Mouse (Mus musculus) cerebellum, adult 11-12 months (tissue): ENCODE data around the gene Rab26.

Experiments used
- DNase-seq: peaks from one replicate; pipeline ENCODE4 v3.0.0; 2022

Rab26 gene

DNA sequence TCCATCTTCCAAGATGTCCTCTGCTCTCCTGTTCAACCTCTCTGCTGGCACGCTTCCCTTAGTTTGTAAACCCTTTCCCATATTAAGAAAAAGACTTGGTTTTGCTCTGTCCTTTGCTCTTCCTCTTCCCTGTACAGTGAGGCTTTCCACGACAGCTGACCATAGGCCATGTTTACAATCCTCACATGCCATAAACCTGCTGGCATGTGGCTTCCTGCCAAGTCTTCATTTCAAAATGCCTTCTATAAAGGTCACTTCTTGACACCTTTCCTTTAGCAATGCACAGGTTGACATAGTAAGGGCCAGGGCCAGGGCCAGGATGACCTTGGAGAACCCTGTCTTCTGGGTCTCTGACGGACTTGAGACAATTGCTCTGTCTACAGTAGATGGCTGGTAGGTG is 12.2 kb upstream of the Rab26 start:
- DNase-seq, result no peak

DNA sequence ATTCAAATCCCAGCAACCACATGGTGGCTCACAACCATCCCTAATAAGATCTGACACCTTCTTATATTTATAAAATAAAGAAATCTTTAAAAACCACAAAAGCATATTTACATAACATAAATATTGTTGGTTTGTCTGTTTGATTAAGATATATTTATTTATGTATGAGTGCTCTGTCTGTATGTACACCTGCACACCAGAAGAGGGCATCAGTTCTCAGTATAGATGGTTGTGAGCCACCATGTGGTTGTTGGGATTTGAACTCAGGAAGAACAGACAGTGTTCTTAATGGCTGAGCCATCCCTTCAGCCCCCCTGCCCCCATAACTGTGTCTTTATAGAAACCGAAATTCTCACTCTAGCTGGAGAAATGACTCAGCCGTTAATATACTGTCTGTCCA is 11.2 kb upstream of the Rab26 start:
- no peak for DNase-seq

DNA sequence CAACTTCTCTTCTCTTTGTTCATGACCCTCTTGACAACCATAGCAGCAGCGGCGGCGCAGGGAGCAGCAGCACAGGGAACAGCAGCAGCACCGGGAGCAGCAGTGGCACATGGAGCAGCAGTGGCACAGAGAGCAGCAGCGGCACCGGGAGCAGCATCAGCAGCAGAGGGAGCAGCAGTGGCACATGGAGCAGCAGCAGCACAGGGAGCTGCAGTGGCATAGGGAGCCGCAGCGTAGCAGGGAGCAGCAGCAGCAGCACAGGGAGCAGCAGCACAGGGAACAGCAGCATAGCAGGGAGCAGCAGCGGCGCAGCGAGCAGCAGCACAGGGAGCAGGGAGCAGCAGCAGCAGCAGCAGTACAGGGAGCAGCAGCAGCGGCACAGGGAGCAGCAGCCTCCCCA is 10.6 kb upstream of the Rab26 start:
- DNase-seq, result peak; percentile 19

DNA sequence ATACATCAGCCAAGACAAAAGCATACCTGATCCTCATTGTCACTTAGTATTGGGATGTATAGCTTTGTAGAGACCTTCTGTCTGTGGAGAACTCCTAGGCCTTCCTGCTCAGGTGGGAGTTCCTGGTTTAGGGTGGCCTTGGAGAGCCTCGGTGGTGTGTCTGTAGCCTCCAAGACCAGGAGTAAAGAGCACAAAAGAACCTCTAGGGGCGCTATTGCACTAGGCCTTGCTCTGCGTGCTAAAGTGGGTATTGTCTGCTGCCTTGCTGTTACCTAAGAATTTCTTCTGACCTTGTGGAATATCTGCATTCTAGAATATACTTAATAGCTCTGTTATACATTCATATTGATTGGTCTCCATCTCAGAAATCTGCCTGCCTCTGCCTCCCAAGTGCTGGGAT is 6.4 kb upstream of the Rab26 start:
- no peak for DNase-seq

DNA sequence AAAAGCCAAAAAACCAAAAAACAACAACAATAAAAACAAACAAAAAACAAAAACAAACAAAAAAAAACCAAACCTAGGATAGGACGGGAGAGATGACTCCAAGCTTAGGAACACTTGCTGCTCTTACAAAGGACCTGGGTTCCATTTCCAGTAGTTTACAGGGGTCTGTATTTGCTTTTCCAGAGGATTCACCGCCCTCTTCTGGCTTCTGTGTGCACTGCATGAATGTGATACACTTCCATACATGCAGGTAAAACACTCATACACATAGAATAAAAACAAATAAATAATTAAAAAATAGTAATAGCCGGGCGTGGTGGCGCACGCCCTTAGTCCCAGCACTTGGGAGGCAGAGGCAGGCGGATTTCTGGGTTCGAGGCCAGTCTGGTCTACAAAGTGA is 4.9 kb upstream of the Rab26 start:
- DNase-seq, result peak; percentile 54

DNA sequence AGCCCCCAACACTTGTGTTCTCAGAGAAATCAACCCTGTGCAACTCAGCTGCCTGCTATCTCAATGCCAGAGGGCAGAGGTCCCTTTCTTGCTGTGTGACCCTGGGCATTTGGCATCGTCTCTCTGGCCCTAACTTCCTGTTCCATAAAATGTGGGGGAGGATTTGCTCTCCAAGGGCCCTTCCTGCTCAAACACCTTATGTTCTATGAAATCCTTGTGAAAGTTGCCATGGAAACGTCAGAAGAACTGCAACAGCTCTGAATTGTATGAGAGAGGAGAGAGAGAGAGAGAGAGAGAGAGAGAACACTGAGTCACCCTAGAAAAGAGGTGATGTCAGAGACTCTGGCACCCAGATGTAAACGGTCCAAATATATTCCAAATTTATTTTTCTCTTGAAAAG is 3.5 kb upstream of the Rab26 start:
- no peak for DNase-seq

DNA sequence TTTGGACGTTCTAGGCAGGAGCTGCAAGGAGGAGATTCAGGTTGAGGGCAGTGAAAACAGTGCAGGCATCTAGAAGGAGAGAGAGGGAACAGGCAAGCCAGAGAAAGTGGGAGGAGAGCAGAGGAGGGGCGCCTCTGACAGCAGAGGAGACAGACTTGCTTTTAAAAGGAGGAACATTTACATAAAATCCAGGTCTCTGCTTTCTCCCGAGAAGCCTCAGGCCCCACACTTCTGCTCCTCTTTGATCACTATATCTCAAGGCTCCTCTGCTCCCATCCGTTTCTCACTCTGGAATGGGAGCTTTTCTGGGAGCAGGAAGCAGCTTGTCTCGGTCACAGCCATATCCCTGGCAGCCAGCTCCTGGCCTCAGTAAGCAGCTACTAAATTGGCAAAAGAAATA is 1.3 kb upstream of the Rab26 start:
- DNase-seq, result no peak

DNA sequence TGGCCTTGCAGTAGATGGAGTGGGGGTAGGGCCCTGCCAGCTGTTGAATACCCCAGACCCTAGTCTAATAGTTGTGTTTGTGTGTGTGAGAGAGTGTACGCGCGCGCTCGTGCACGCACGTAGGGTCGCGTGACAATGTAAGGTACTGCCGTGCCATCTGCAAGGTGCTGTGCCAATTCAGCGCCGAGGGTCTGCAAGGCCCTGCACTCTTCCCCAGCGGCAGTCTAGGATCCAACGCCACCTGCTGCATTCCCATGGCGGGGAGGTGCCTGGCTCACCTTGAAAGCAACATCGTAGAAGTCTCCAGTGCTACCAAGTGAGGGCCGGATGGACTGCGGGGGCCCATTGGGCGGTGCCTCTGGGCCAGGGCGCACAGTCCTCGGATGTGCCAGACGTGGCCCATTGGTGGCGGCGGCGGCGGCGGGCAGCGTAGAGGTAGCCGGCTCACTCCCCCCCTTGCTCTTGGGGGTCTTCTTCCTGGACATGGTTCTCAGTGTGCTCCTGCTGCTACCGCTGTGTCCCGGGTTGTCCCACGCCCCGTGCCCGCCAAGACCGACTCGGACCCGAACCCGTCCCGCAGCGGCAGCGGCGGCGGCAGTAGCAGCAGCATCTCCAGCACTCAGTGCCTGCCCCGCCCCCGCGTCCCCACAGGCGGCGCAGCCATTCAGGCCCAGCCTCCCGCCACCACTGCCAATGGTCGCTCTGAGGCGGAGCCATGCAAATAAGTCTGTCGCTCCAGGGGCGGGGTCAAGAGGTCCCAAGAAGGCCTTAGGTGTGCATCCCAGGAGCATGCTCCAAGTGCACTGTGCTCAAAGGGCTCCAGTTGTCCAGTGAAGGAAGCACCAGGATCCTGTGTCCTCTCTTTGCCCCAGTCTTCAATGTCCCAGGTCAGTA is 664 bp downstream of the Rab26 start:
- peak; percentile 96 for DNase-seq

DNA sequence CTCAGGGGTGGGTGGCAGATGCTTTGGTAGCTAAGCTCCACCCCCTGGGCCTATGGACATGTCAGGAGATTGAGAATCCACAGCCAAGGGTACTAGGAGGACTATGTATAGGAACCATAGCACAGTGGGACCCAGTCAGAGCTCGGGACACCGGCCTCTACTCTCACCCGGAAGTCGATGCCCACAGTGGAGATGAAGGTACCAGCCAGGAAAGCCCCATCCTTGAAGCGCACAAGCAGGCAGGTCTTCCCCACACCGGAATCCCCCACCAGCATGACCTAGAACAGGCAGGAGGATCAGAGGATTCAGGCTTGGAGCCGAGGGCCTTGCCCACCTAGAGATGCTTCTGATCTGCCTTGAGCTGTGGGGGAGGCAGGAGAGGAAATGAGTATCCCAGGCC is 2.0 kb downstream of the Rab26 start:
- peak; percentile 53 for DNase-seq

DNA sequence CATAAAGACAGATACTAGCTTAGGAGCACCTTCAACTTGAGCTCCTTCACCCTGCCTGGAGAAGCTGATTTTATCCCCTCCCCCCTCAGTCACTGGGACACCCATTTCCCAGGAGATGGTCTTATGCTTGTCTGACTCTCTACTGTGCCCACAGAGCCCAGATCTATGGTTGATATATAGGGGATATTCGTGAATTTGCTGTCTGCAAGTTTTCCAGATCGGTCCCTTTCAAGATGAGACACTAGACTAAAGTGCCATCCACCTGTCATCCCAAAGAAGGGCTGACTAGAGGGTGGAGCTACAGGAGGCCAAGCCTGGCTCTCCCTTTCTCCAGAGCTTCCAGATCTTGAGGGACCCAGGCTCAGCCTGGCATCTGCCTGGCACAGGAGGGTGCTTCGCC is 2.9 kb downstream of the Rab26 start:
- DNase-seq, result no peak

DNA sequence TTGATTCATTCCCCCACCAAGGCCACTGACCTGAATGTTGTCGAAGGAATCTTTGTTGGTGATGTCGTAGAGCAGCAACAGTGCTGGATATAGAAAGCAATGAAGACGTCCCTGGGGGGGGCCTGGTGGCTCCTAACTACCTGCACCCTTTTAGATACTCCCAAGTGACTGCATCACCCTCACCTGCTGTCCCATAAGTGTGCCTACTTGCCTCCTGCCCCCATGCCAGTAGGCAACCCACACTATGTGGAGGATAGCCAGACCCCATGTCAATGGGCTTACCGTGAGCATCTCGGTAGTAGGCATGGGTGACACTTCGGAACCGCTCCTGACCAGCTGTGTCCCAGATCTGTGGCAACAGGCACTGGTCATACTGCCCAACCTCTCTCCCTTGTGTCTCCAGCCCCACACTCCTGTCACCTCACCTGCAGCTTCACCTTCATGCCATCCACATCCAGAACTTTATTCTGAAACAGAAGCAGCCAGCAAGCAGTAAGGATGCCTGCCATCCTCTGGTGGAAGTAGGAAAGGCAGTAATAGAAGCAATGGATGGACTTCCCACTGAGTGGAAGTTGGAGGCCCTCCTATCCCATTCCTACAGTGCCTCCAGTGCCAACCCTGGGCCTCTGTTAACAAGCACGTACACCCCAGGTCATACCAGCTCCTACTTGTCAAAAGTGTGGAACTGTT is 3.5 kb downstream of the Rab26 start:
- DNase-seq, result no peak

DNA sequence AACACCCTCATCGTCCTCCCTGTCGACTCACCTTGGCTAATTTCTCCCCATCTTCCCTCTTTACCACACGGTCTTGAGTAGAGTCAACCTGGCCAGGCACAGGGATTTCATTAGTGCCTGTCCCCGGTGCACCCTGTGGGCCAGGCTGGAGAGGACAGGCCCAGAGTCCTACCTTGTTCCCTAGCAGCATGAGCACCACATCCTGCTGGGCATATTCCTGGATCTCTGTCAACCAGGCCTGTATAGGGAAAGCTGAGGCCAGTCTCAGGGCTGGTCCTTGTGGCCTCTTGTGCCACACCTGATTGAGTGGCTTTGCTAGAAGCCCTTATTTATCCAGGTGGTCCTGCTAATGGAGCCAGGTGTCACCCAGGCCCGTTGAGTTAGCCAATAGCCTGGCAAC is 4.1 kb downstream of the Rab26 start:
- no peak for DNase-seq

DNA sequence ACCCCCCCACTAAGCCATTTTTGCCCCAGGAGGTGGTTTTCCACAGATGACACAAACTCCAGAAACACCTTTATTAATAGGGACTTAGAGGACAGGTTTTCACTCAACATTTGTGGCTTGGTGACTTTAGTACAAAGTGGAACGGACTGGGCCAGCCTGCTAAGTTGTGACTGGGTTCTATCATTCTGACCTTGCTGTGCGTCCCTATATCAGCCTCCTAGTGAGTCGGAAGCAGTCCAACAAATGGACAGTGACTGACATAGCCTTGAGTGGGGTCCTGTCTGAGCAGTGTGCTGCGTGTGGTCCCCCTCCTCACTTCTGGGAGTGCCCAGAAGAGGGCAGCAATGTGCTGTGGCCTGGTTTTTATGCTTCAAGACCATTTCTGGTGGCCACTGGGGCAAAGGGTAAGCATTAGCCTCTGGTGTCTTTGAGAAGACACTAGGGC is 5.0 kb downstream of the Rab26 start:
- peak; percentile 70 for DNase-seq

DNA sequence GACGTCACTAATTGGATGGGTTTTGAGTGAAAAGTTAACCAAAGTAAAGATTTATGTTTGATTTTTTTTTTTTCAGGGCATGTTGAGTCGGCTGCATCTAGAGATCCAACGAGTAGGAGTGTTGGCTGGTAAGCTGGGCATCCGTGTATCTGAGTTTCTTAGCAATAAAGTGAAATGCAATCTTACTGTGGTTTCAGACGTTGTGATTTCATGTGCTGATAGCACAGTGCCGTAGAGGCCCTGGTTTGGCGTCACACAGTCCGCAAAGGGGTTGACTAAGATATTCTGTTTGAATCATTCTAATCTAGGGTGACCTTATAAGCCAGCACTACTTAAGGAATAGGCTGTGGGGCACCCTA is 5.5 kb downstream of the Rab26 start:
- no peak for DNase-seq

DNA sequence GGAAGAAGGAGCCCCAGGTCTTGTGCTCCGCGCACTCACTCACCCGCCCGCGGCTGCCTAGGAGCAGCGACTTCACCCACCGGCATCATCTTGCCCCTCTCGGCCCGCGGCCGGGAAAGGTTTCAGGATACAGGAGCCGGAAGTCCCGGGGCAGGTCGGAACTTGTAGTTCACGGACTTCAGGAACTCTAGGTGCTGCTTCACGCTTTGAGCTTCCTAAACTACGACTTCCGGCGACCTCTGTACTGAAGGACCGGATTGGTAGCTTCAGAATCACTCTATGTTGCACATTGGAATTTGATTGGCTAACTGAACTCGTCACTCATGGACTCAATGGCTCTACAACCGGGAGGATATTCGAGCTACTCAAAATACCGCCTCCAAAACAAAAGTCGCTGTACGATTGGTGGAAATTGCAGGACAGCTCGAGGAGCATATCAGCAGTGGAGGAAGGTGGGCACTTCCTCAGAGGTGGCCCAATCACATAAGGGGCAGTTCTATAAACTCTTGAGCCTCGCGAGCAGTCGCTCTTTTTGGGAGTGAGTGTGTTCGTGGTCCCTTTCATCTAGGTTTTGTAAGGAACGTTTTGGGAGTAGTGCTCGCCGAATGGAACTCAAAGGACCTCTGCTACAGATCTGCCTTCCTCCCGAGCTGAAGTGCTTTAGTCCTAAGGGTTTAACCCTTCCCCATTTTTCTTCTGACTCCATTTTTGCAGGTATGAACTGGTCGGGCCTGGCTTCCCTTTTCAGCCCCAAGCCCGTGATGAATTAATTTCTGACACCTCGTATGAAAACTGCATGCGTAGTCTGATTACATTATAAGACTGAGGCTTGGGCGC is 6.1 kb downstream of the Rab26 start, which contains the start of gene Traf7:
Traf7 (minus strand) TSS at position 216 of the 837 bp plus-strand sequence.
- peak; percentile 98 for DNase-seq

DNA sequence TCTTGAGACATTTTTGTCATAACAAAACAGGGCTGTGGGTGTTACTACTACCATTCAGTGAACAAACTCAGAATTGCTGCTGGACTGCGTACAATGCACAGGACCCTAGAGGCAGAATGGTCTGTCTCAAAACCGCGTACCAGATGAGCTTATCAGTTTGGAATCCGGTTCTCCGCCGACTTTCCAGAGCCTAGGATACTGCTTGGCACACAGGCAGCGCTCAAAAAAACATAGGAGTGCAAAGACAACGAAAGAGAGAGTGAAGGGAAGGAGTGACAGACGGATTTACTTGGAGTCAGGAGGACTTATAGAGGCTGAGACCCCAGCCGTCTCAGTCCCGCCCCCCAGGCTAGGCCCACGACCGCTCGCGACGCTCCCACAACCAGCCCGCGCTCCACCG is 6.7 kb downstream of the Rab26 start:
- no peak for DNase-seq

DNA sequence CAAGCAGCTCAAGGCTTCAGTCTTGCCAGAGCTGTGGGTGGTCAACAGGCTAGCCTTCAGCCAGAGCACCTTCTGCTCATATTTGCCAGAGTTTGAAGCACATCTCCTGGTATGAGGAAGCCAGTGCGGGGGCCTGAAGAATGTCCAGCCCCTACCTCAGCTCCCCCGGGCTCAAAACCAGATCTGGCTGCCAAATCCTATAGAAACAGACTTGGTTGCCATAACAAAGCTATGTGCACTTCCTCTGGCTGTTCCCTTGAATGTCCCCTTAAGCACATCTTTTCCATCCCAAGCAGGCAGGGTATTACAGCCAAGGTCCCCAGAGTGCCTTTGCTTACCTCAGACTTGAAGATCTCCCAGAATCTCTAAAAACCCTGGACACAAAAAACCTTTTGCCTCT is 9.3 kb downstream of the Rab26 start:
- no peak for DNase-seq

DNA sequence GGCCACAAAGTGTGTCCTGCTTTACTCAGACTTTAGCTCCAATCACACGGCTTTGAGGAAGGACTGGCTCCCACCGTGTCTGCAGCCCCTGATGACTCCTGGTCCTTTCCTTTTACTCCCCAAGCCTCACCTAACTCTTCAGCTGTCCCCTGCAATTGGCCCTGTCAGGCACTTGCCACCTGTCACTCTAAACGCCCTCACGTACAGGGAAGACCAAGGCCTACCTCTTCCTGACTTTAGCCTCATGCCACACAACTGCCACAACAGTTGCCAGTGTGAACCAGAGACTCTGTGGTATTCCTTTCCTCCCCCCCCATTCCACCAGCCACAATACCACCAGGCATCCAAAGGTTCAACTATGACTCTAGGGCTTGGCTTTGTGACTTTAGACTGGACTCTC is 13.6 kb downstream of the Rab26 start:
- no peak for DNase-seq

DNA sequence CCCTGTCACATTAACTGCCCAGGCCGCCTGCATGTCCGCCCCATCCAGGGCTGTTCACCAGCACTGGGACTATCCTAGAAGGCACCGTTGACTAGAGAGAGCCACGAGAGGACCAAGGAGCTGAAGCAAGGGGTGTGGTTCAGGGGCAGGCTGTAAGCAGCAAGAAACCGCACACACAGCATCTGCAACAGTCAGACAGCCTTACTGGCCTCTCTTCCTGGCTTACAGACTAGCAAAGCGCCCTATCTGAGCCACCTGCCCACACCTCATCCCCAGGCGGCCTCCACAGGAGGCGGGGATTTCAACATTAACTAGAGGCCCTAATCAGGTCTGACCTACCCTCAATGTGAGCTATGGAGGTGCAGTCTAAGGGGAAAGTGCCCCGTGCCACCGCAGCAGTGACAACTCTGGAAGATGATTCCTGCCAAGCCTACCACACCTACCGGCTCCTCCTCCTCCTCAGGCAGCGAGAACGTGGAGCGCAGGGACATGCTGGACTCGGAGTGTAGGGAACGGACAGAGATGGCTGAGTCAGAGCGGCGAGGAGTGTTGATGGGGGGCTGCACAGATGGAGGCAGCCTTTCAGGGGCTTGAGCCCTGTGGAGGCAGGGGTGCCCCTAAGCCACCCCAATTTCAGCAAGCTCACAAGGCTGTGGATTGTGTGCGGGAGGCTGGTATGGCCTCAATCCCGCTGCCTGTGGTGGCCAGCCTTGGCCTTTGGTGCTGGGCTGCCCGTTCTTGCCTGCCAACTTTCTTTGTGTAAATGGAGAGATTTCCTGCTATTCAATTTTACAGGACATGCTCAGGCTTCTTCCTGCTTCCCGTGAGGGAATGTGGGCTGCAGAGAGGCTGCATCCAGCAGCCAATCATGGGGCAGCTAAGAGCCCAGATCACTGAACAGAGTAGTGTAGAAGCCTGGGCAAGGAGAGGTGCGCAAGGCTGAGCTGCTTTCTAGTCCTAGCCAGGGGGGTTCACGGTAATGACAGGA is 19.4 kb downstream of the Rab26 start:
- no peak for DNase-seq

DNA sequence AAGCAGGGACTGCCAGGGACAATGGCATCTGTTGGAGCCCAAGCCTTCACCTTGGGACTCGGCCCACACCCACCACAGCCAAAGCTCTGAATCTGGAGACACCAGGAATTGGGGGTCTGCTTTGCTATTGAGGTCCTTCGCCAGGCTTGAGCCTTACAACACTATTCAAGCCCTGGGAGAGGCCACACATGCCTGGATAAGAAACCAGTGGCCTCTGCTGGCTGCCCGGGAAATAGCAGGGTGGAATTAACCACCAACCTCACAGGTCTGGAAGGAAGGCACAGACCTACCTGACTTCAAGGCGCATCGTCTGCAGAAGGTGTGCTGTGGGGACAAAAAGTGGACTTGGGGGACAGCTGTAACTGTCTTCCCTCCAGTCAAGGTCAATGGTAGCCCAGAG is 20.4 kb downstream of the Rab26 start:
- DNase-seq, result peak; percentile 56

DNA sequence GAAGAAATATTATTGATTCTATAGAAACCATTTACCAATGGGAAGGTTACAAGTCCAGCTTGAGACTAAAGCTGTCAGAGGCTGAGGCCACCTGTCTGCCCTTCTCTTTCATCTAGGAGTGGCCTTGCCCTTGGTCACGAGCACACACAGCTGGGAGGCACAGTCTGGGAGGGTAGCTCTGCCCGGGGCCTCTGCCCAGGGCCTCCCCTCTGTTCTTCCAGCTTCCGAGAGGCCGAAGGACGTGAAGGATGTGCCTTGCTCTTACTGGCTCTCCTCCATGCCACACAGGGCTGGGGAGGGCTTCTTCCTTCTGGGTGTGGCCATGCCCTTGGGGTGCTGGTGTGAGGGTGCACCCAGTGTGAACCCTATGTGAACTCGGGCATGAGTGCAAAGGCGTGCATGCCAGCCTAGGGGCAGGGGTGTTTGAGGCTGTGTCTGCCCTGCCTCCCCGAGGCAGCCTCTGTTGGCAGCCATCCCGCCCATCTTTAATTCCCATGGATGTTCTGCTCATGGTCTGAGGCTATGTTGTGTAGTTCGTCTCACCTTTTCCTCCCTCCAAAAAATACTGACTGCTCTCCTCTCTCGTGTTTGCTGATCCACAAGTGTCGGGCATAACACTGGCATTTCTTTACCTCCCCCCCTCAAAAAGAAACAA is 26.1 kb downstream of the Rab26 start:
- no peak for DNase-seq
